Mouse (Mus musculus) E14TG2a.4 (cell line): ENCODE results near the gene Thbs3.

Experiments used
- CTCF ChIP-seq: conservative IDR thresholded peaks from 2 replicates; pipeline ENCODE4 v1.5.1; 2014; ENCODE audit warnings: low read length
- NANOG ChIP-seq: IDR thresholded peaks from 2 replicates; pipeline ENCODE4 v1.6.1; 2014; ENCODE audit warnings: borderline replicate concordance, low read length, mixed read lengths

DNA sequence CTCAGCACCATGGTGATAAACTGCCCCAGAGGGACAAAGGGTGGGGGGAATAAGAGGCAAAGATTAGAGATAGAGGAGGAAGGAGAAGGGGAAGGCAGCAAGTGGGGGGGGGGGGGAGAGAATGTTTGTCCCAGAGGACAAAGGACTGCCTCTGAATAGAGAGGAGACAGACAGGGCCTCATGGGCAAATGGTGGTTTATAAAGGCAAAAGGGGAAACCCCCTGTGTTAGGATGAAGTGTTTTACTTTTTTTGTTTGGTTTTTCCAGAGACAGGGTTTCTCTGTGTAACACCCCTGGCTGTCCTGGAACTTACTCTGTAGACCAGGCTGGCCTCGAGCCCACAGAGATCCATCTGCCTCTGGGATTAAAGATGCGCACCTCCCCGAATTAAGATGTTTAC, 45.2 kb downstream of the Thbs3 start:
- TF ChIP-seq CTCF (no peak), NANOG (no peak)
